Mouse (Mus musculus): ENCODE results near the gene H2-K1.

DNA sequence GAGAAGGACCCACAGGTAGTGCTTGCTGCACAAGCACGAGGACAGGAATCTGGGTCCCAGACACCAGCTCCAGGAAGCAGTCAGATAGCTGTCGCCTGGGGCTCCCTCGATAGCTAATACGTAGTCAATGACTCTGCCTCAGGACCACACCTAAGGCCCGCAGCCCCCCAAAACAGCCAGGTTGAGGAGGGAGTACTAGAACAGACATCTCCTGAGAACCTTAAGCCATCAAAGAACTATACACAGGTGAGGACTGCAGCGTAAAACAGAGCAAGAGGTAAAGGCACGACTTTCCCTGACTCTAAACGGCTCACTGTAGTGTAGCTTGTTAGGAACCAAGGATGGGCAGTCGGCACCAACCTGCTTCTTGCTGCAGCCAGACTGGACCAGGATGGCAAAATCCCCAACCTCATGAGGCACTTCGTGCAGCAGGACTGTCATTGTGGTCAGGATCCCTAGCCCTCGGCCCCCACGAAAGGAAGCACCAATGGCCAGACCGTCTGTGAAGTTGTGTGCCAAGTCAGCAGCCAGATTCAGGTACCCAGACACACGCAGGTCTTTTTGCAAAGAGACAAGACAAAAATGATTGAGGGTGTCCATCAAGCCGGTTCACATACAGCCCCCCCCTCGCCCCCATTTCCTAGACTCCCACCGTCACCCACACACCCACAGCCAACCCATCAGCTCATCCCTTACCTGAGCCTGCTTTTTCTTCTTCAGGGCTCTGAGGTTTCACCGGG, 29.2 kb upstream of the H2-K1 start:
- no peak for TF ChIP-seq CTCF (IDR thresholded peaks at IDR 0.05; ENCODE audit: extremely low read depth, insufficient read depth, low read length)
- 0 out of 2 replicates have a peak, but pooled peaks have one; percentile 2 for TF ChIP-seq POLR2A (IDR thresholded peaks at IDR 0.05; ENCODE audit: extremely low read depth, insufficient read depth, low read length)
